Mouse (Mus musculus) lung, adult 2 months (tissue): ENCODE data around the gene Nfasc.

Source experiments
- CTCF ChIP-seq: fragments of 200-500 bp; IDR thresholded peaks from 2 replicates; pipeline ENCODE4 v1.5.1; 2011; ENCODE audit warnings: mild to moderate bottlenecking, low read length, control low read depth; ENCODE audit not compliant: insufficient read depth
- POLR2A ChIP-seq: fragments of 200-500 bp; IDR thresholded peaks from 2 replicates; pipeline ENCODE4 v1.6.1; 2011; ENCODE audit warnings: low read depth, mild to moderate bottlenecking, control low read depth, low read length, borderline replicate concordance; ENCODE audit errors: extremely low read depth

- TF ChIP-seq POLR2A (no peak), CTCF (no peak)
Observed at GRCm38 (mm10) chr1:132518621-132519020, 223.0 kb downstream of the Nfasc start.
